Mouse (Mus musculus) left cerebral cortex, postnatal 36 days (tissue): ENCODE results near the gene Plcg1. TPM values are rescaled to one million over a fixed set of nuclear protein-coding genes. Genes with fewer than 3 reads are reported as not detected.

Source experiments
- DNase-seq, 2 experiments: peaks; one replicate each; pipeline ENCODE4 v3.0.0; 2021 to 2022; ENCODE audit warnings: low spot score in 2 of 2, mixed read lengths in 1 of 2
- intact Hi-C: fragments of 180-260 bp; cut with DNase I; formaldehyde crosslinking; loops from one replicate; pipeline ENCODE4 v1.15.1; 2025
- total RNA-seq, 2 experiments: library from RNA; stranded (reverse); gene quantifications; 2 replicates each; pipeline ENCODE4 v1.2.3; 2021

Gene Plcg1
- total RNA-seq, 2 experiments from 2014 or later, result 102 to 125 TPM

- no peak for DNase-seq
- intact Hi-C loops, result loop anchor here (1.0 to 5.0 kb wide), 2 partner anchors 140 to 155 kb away; partner anchors contain the start of gene Zhx3
Measured at GRCm38 (mm10) chr2:160732420-160732995, 1.4 kb downstream of the Plcg1 start.

DNA sequence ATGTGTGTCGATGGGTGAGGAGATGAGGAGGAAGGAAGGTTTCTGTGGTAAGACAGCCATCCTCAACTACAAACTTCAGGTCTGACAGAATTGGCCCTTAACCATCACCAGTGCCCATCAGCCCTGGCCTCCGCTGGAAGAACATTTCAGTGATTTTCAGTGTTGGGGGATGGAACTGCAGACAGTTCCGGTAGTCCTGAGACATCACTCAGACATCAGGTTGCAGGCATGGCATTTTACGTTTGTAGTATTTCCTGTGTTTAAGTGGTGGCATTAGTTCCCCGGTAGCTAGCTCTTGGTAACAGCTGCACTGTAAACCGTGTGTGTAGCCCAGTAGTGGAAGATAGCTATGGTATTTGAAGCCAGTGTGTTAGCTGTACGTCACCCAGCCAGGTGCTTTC, 2.0 kb downstream of the Plcg1 start:
- intact Hi-C loops, result loop anchor here (5.0 kb wide), 1 partner anchor 139 kb away; the partner anchor contains the start of gene Zhx3
- DNase-seq, result no peak

- intact Hi-C loops, result loop anchor here (5.0 kb wide), 1 partner anchor 138 kb away; the partner anchor contains the start of gene Zhx3
- DNase-seq, result no peak
Measured at GRCm38 (mm10) chr2:160734331-160734730, 3.2 kb downstream of the Plcg1 start.

DNA sequence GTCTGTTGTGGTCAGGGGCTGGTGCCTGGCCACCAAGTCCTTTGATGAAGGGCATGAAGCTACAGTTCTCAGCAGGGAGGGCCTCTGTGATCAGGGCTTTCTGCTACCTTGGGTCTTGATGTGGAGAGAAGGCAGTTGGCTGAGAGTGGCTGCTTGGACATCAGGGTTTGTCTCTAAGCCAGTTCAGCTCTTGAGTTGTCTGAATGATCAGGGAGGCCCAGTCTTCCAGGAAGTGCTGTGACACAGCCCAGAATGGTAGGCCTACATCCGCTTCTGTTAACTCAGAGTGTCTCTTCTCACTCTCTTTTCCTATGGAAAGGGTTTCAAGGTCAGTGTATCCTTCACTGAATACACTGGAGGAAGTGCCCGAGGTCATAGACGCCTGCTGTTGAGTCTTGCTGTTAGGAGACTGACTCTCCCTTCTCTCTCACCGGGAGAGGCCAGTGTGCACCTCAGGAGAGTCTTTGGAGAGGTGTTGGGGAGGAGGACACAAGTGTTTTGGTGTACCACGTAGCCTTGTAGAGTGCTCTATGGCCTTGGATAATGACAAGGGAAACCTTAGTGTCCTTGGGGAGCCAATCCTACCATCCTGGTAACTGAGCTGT, 4.7 kb downstream of the Plcg1 start:
- DNase-seq, result no peak
- intact Hi-C loops, result no loop called here

DNA sequence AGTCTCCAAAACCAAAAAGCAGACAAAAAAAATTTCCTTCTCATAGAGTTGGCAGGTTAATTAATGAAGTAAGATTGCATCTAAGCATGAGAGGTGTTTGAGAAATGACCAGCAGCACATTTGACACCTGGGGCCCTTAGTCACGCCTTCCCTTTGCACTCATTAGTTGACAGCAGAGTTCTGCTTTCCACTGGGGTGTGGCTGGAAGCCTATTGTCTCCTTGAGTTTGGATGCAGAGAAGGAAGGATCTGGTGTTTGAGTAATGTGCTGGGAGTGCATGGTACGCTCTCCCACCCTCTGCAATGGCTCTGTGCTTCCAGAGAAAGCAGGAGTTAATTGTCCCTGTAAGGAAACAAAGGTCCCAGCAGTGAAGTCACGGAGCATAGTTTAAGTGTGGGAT, 5.4 kb downstream of the Plcg1 start:
- intact Hi-C loops, result no loop called here
- no peak for DNase-seq

- DNase-seq, result no peak
- intact Hi-C loops, result no loop called here
Measured at GRCm38 (mm10) chr2:160738354-160738753, 7.3 kb downstream of the Plcg1 start.

- intact Hi-C loops, result no loop called here
- DNase-seq, result no peak
Measured at GRCm38 (mm10) chr2:160739647-160740356, 8.7 kb downstream of the Plcg1 start.

DNA sequence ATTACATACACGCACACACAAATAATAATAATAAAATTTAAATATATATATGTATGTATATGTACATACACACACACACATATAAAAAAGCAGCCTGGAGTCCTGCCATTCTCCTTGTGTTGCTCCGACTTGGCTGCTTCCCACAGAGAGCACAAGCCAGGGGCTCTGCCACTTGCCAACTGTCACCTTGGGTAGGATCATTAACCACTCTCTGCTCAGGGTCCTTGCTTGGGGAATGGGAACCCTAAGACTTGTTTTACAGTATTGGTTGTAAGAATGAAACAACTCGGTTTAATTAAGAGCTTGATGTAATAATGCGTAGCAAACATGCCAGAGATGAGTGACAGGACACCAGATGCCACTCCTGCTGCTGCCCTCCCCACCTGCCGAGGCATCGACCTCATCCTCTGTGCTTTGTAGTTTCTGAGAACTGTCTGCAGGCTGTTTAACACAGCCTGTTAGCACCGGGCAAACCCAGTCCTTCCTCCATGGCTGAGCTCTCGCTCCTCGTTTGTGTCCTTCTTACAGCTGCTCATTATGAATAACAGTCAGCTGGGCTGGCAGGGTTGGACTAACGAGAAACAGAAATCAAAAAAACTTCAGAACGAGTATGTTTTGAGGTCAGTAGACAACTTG, 9.5 kb downstream of the Plcg1 start:
- intact Hi-C loops, result no loop called here
- DNase-seq, result no peak

- intact Hi-C loops, result no loop called here
- no peak for DNase-seq
Measured at GRCm38 (mm10) chr2:160741580-160741979, 10.5 kb downstream of the Plcg1 start.

GRCm38 (mm10) chr2:160742161-160742609, 11.1 kb downstream of the Plcg1 start:
- DNase-seq, result no peak
- intact Hi-C loops, result no loop called here

DNA sequence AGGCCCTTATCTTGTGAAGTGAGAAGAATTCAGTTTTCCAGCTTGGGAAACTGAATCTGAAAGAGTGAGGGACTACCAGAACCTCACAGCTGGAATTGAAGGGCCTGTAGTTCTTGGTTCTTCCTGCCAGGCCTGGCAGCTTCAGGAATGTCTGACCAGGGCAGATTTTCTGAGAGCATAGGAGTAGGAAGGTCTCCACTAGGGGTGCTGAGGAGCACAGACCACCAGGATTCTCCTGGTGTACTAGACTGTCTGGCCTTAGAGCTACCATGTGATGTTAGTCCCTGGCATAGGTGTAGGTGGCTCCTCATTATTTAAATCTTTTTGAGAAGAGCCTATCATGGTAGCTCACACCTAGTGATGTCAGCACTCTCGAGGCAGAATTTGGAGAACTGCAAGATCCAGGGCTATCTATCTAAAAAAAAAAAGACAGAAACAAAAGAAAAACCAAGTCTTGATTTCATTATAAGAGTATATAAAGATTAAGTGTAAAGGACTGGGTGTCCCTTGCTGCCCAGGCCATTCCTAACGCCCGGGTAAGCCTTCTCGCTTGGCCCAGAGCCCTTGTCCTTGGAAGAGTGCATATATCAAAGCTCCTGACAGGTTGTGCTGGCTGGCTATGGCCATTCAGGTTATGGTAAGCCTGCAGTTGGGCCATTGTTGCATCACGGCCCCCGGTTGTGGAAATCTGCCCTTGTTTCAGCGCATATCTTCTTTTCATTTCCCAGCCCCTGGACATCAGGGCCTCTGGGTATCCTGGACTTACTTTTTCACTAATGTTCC, 13.1 kb downstream of the Plcg1 start:
- no peak for DNase-seq
- intact Hi-C loops, result no loop called here

DNA sequence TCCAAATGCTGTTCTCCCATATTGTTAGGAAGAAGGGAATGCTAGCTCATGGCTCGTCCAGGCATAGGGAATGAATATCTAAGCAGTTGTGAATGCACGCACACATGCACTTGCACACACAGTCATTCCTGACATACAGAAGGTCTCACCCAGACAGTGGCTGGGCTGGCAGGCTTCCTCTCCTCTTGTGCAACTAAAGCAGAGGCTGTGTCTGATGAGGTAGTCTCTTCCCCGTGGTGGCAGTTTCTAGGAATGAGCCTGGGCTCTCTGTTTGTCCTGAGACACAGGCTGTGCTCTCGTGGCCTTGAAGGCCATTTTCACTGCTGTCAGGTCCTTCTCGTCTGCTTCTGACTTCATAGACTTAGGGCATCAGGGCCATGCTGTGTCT, 13.7 kb downstream of the Plcg1 start:
- DNase-seq, result no peak
- intact Hi-C loops, result no loop called here

- intact Hi-C loops, result no loop called here
Measured at GRCm38 (mm10) chr2:160745497-160745896, 14.4 kb downstream of the Plcg1 start.

GRCm38 (mm10) chr2:160746637-160747036, 15.5 kb downstream of the Plcg1 start:
- DNase-seq, result no peak

More at GRCm38 (mm10) chr2:160745497-160745896, 14.4 kb downstream of the Plcg1 start:
- DNase-seq, result no peak

DNA sequence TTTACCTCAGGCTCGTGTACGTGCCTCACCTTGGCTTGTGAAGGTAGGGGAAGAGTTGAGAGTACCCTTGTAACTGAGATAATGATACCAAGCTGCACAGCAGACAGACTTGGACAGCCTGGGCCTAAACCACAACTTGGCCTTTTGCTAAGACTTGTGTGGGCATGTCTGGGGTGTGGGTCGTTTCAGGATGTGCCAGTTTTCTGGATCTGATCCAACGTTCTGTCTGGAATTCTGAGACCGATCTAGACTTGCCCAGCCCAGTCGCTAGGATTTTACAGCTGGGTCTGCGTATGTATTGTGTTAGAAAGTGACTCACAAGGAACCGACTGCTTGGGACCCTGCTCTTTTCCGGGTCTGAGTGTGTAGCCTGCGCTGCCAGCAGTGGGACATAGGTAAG, 16.0 kb downstream of the Plcg1 start:
- intact Hi-C loops, result no loop called here
- no peak for DNase-seq

More at GRCm38 (mm10) chr2:160746637-160747036, 15.5 kb downstream of the Plcg1 start:
- intact Hi-C loops, result no loop called here

DNA sequence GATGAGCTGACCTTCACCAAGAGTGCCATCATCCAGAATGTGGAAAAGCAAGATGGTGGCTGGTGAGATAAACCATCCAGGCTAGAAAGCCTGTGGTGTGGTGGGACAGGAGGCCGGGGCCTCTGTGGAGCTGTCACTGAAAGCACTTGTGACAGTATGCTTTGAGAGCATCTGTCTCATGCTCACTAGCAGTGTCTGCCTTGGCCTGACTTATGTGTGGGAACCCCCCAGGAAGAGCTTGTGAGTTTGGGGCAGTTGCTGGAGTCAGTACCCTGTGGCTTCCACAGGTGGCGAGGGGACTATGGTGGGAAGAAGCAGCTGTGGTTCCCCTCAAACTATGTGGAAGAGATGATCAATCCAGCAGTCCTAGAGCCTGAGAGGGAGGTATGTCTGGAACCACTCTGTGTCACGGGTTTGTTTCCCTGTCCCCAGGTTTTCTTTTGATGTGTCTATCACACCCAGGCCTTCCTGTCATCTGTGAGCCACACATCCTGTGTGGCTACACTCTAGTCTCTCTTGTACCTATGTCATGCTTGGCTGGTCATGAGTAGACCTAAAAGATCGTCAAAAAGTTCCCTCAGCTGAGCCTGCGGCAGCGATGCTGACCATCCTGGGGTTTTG, 25.6 kb downstream of the Plcg1 start:
- no peak for DNase-seq
- intact Hi-C loops, result no loop called here

DNA sequence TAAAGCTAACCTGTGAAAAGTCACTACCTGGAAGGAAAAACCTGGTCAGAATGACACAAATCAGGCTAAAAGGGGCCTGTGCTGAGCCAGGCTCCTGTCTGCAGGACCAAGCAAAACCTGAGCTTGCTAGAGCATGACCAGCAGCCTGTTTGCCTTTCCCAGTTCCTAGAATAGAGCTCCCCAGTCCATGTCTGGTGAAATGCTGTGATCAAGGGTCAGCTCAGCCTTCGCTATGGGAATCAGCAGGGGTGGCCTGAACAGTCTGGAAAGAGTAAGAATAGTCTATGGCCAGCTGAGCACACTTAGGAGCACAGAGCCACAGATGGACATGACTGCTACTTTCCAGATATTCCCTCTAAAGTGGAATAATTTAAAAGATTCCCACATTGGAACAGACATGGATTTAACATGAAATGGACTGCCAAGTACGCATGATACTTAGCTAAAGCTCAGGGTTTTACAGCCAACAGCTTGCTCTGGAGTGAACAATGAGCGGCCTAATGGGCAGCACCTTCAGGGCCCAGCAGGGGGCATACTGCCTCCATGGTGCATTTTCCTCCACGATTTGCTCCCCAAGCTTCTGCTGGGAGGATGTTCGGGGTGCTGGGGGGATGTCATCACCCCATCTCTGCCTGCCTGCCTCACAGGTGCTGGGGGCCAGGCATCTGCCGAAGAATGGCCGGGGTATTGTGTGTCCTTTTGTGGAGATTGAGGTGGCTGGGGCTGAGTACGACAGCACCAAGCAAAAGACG, 29.5 kb downstream of the Plcg1 start:
- DNase-seq, result peak; percentile 42 to 46
- intact Hi-C loops, result loop anchor here (2.0 kb wide), 1 partner anchor 122 kb away; no protein-coding TSS in a partner anchor

DNA sequence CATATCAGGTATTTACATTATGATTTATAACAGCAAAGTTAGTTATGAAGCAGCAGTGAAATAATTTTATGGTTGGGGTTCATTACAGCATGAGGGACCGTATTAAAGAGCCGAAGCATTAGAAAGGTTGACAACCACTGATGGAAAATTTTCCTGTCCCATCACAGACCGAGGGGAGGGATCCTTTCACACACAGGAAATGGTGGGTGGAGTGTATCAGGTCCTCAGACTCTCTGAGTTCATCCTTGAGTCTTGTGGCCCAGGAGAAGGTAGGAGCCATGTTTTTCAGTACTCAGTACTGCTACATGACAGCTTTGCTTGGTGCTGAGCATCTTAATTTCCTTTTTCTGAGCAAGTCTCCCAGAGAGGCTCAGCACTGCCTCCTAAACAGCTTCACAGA, 32.7 kb downstream of the Plcg1 start:
- intact Hi-C loops, result no loop called here
- no peak for DNase-seq
